Mouse (Mus musculus): ENCODE data around the gene Lypd9.
"Not testable (repeated sequence)": the region's sequence is repeated elsewhere in the genome, so short reads cannot be mapped to it uniquely, and the experiment has no call there.

Lypd9 gene

DNA sequence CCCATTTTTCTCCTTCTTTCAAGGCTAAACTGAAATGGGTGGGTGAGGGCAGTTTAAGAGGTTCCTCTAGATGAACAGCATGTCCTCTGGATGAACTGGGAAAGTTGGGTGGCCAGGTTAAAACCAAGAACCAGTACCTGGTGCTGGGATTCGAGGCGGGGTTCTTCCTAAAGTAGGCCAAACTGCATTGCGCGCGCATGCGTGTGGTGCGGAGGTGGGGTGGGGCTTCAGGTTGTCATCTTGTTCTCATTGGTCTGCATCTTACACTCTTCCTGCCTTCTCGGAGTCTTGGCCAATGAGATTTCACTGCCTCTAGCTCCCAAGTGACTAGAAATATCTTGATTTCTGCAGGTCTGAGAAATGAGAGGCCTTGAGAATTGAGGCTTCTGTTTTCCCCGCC is at the start of gene Lypd9:
Gene Lypd9 (minus strand): TSS at position 165 of the 400 bp plus-strand sequence.
- no peak for DNase-seq (ENCODE audit: low read depth)

DNA sequence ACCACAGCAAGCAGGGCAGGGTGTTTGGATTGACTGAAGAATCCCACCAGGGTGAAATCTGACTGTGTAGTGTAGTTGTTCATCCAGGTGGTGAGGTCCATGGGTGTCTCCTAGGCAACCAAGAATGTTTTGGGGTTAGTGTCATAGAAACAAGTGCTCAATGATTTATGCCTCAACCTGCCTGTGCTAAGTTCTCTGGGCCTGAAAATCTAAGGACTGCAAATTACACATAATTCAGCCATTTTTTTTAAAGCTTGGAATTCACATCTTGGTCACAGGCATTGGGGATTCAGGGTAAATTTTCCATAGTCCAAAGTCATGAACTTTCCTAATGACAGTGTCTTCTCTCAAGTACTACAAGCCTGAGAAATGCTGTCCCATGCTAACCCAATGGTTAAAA is 49.7 kb upstream of the Lypd9 start, which contains the start of gene Olfr331:
Gene Olfr331 (minus strand): TSS at position 101 of the 400 bp plus-strand sequence.
- not testable (repeated sequence) for DNase-seq (ENCODE audit: low read depth)

DNA sequence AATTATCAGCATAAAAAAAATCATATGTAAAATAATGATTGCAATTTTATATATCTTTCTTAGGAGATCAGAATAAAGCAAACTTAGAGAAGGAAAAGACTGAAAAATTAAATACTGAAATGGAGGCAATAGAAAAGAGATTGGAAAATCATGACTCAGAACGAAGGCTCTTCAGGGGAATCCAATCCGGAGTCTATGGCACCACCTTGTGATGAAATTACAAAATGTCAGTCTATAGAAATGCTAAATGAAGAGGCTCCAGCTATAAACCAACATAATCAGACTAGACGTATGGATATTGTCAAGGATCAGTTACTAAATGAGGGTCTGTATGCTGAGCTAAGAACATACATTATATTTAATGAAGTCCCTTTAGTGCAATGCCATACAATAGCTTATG is 46.6 kb upstream of the Lypd9 start:
- DNase-seq (ENCODE audit: low read depth): no peak

DNA sequence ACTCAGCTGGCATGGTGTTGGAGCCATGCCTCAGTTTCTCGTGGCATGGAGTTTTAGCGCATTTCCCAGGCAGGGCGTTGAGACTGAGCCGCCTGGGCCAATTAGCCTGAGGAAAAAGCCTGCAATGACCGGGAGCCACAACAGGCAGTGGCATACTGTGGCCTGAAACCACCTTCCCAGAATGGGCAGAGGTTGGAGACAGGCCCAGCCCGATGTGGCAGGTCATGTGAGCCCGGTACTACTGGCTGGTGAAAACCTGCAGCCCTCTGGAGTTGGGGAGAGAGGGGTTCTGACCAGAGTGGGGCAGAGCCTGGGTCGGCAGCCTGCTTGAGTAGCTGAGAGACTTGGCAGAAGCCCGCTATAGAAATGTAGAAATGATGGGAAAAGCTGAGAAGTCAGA is 46.0 kb upstream of the Lypd9 start:
- DNase-seq (ENCODE audit: low read depth): no peak

DNA sequence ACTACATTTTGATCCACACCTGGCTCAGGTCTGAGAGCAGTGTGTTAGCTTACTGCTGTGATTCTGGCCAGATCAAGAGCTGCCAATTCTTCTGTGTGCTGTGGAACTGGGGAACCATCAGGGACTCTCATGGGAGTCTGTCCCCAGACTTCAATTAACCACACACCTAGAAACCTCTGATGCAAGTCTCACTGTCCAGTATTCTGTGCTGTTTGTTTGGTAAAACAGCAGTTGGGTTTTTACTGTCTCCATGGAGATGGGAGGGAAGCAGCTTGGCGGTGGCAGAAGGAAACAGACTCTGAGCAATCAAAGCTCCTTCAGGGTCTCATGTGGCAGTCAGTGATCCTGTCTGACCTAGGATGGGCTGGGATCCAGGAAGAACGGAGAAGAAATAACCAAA is 39.7 kb upstream of the Lypd9 start, which contains the start of gene Olfr332:
Gene Olfr332 (minus strand): TSS at position 101 of the 400 bp plus-strand sequence.
- no peak for DNase-seq (ENCODE audit: low read depth)

DNA sequence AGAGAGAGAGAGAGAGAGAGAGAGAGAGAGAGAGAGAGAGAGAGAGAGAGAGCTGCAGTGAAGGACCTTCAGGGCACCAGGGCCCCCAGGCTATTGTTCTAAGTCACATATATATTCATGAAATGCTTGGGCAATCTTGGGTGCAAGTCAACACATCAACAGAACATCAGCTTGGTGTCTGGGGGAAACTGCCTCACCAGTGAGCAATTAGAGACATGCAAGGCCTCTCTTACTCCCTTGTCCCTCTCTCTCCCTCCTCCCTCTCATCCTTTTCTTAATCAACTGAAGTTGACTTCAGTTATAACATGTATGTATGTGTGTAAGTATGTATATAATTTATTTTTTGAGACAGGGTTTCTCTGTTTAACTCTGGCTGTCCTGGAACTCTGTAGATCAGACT is 9.4 kb upstream of the Lypd9 start, which contains the start of gene Olfr30:
Gene Olfr30 (minus strand): TSS at position 101 of the 400 bp plus-strand sequence.
- no peak for DNase-seq (ENCODE audit: low read depth)

DNA sequence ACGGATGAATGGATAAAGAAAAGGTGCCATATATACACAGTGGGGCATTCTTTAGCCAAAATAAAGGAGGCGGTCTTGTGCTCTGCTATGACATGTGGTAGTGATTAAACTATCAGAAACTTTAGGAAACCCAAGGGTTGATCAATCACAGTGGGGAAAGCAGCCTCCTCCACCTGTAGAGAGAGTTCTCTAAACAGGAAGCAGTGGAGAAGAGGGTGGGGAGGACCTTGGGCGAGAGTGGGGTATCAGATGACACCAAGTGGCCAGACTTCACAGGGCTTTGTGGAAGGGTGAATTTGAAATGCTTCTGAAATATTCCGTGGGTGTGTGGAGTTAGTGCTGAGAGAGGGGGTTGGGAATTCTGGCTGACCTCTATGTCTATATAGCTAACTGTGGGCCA is 869 bp upstream of the Lypd9 start:
- no peak for DNase-seq (ENCODE audit: low read depth)

DNA sequence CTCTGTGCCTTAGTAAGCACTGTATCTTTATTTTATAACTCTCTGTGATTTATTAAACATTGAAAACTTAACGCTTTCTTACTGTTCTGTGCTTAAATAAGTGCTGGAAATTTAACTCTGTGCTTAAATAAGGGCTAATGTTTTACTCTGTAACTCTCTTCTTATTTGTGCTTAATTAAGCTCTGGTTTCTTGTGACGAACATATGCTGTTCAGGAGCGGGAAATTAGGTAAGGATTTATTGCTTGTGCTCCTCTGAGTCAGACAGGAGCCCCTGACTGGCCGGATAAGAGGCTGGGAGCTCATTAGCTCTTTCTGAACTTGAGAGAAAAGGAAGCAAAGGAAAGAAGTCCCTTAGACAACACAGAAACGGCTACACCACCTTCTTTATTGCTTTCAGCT is 14.9 kb downstream of the Lypd9 start:
- DNase-seq (ENCODE audit: low read depth): no peak

DNA sequence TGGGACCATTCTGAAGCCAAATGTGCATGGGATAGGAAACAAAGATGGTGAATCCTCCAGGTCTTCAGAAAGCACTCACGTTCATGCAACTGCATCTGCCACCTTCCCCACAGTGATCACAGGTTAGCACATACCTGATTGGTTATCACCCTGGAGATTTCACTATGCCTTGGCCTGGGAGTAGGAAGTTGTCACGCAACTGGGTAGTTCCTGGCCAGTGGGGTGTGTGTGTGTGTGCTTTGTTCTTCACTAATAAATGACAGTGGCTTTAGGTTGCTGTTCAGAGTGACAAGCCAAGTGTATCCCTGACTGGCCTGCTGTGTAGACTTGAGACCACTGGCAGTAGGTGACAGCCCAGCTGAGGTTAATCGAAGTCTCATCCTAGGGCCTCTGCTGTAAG is 20.5 kb downstream of the Lypd9 start, which contains the start of gene Gm12253:
Gene Gm12253 (plus strand): TSS at position 301 of the 400 bp plus-strand sequence.
- DNase-seq (ENCODE audit: low read depth): no peak

DNA sequence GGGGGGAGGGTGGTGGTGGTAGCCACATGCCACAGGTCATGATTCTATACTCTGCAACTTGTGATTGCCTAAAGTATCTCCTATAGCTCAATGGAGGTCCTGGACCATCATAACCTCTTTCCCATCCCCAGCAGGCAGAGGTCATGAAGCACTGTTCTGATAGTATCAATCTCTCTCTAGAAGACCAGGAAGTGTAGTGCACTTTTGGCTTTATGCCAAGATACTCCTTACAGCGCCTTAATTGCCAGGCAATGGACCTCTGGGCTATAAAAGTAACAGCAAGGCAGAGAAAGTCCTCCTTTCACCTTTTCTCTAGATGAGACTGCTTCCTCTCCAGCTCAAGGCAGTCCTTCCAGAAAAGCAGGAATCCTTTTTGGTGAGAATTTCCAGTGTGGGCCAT is 31.9 kb downstream of the Lypd9 start, which contains the start of gene 1810065E05Rik:
Gene 1810065E05Rik (plus strand): TSS at position 297 of the 400 bp plus-strand sequence.
- no peak for DNase-seq (ENCODE audit: low read depth)

DNA sequence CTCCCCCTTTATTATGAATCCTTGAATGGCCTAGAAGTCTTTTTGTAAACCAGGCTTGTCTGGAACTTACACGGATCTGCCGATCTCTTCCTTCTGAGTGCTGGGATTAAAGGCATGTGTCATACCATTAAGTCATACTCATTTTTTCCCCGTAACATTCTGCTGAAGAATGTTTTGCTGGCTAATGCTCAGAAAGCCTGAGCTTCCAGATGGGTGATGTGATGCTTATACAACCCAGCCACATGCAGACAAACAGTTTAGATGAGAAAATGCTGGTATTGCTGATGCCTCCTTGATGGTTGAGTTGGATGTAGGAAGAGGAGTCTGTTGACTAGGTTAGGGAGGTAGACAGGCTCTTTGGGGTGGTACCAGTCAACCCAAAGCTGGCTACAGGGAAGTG is 34.4 kb downstream of the Lypd9 start:
- no peak for DNase-seq (ENCODE audit: low read depth)

DNA sequence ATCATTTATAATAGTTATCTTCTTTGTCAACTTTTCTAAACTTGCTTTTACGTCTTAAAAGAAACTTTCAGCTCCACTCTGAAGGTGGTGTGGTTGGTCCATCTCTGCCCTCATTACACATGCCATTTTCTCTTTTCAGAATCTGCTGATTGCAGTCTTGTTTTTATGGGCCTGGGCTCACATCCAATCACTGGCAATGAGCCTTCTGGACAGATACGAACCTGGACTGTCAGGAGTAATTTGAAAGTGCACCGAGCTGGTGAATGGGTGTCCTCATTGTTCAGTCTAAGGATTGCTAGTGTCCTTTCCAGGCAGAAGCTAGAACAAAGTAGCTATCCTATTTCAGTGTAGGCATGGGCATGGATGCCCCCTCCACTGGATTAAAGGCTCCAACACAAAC is 44.7 kb downstream of the Lypd9 start:
- DNase-seq (ENCODE audit: low read depth): no peak

DNA sequence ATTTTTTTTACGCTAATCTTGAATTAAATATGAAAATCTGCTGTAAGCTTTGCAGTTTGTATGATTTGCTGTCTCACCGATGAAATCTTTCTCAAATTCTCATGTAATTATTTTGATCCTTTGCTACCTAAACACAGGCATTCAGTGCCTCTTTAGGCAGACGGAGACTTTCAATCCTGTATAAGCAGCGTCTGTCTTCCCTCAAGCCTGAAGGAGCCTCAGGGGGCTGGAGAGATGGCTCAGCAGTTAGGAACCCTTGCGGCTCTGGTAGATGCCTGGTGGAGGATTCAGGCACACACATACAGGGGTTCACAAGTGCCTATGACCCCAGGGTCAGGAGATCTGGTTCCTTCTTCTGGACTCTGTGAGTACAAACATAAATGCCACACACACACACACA is 52.1 kb downstream of the Lypd9 start:
- no peak for DNase-seq (ENCODE audit: low read depth)

DNA sequence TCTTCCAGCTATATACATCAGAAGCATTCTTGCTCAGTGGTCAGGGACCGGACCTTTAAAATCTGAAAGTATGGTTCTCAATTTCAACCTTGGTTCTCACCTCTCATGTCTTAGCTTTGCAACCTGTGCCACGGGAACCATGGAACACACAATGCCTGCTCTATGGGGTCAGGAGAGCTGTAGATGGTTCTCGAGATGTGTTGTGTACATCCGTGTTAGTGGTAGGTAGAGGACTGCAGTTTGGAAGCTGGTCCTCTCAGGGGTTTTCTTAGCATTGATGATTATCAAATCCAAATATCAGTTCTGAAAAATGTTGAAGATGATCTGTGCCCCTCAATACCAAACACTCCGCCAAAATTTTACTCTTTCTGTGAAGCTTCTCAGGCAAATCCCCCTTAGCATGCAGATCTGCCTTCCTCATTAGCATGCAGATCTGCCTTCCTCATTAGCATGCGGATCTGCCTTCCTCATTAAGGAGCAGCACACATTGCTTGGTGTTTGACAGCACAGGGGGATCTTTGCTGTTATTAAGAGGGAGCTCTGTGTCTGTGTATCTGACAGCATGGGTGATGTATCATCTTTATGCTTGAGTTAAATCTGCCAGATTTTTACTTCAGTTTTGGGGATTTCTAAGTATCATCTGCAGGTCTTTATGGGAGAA is 52.6 kb downstream of the Lypd9 start:
- no peak for DNase-seq (ENCODE audit: low read depth)

Data from naive thymus-derived CD4-positive, alpha-beta T cell, adult 2 months (primary cell).